Mouse (Mus musculus) v-Abl transformed pro-B cells (cell line): Measurements from ENCODE around the gene Gm10260.

Experiments
- in situ Hi-C, 2 experiments: fragments of 400-800 bp; cut with MboI; formaldehyde crosslinking; loops; one replicate each; pipeline ENCODE4 v1.15.1; 2025; ENCODE audit not compliant: unreplicated experiment in 2 of 2

Gm10260 gene

GRCm38 (mm10) chr13:97769205-97769604 is 8.8 kb upstream of the Gm10260 start:
- in situ Hi-C loops: no loop called here

GRCm38 (mm10) chr13:97768803-97769202 is 8.4 kb upstream of the Gm10260 start:
- in situ Hi-C loops: no loop called here

- in situ Hi-C loops: no loop called here
Observed at GRCm38 (mm10) chr13:97768046-97768682, 7.7 kb upstream of the Gm10260 start.

GRCm38 (mm10) chr13:97766600-97766999 is 6.2 kb upstream of the Gm10260 start:
- in situ Hi-C loops: no loop called here

GRCm38 (mm10) chr13:97765913-97766312 is 5.5 kb upstream of the Gm10260 start:
- in situ Hi-C loops: no loop called here

GRCm38 (mm10) chr13:97764067-97764466 is 3.6 kb upstream of the Gm10260 start:
- in situ Hi-C loops: no loop called here

GRCm38 (mm10) chr13:97763436-97763835 is 3.0 kb upstream of the Gm10260 start:
- in situ Hi-C loops: no loop called here

- in situ Hi-C loops: no loop called here
Observed at GRCm38 (mm10) chr13:97762121-97762520, 1.7 kb upstream of the Gm10260 start.

- in situ Hi-C loops: no loop called here
Observed at GRCm38 (mm10) chr13:97757033-97757432, 3.4 kb downstream of the Gm10260 start.

GRCm38 (mm10) chr13:97756091-97756490 is 4.3 kb downstream of the Gm10260 start:
- in situ Hi-C loops: no loop called here

- in situ Hi-C loops: no loop called here
Observed at GRCm38 (mm10) chr13:97750851-97751381, 9.5 kb downstream of the Gm10260 start.

GRCm38 (mm10) chr13:97747037-97747860 is 13.2 kb downstream of the Gm10260 start:
- in situ Hi-C loops: no loop called here

GRCm38 (mm10) chr13:97744669-97745068 is 15.8 kb downstream of the Gm10260 start:
- in situ Hi-C loops: no loop called here

GRCm38 (mm10) chr13:97744036-97744435 is 16.4 kb downstream of the Gm10260 start:
- in situ Hi-C loops: no loop called here

- in situ Hi-C loops: no loop called here
Observed at GRCm38 (mm10) chr13:97743229-97743988, 17.0 kb downstream of the Gm10260 start.

GRCm38 (mm10) chr13:97735931-97736330 is 24.5 kb downstream of the Gm10260 start:
- in situ Hi-C loops: no loop called here

- in situ Hi-C loops: no loop called here
Observed at GRCm38 (mm10) chr13:97734760-97735159, 25.7 kb downstream of the Gm10260 start.

- in situ Hi-C loops: no loop called here
Observed at GRCm38 (mm10) chr13:97725160-97725825, 35.1 kb downstream of the Gm10260 start.

GRCm38 (mm10) chr13:97724551-97724950 is 35.9 kb downstream of the Gm10260 start:
- in situ Hi-C loops: no loop called here

GRCm38 (mm10) chr13:97712506-97713275 is 47.7 kb downstream of the Gm10260 start:
- in situ Hi-C loops: loop anchor here in 1 of 2 experiments (5.0 kb wide), 1 partner anchor 100 kb away; no protein-coding TSS in a partner anchor
